Mouse (Mus musculus): Measurements from ENCODE around the gene Dnaaf3. TPM values are rescaled to one million over a fixed set of nuclear protein-coding genes. Genes with fewer than 3 reads are reported as not detected.

Dnaaf3 gene
- 4.6 TPM for polyA plus RNA-seq (2014; fragmentation: Illumina TruSeq; extraction: RNeasy Lipid Tissue Mini Kit (QIAGEN cat#74804); ENCODE audit: low read depth, low replicate concordance)

DNA sequence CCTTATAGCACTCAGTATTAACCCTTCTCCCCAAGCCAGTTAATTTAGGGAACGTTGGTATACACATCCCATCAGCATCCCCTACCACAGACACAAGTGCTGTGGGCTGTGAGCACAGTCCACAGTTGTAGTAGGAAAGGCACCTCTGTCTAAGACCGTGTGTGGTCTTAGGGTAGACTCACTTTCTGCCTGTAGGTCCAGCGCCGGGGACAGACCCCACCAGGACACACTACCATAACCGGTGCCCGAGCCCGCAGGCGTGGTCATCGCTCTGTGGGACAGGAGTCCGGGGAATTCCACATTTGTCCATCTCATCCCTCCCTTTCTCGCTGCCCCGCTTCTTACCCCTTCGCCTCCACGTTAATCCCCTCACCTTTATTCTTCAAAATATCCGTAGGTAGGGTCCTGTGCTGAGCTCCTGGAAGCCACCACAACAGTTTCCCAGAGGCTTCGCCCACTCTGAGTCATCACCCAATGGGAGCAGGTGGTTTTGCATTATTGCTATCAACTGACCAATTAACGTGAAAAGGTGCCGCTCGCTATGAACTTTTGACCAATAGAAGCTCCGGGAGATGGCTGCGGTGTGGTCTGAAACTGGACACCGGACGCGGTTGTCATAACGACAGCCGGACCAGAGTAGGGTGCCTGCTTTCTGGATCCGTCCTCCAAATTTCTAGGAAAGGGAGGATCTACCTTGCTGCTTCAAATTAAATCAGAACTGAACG lies at the start of gene Dnaaf3:
Dnaaf3 (minus strand) TSS at position 449 of the 725 bp plus-strand sequence.

DNA sequence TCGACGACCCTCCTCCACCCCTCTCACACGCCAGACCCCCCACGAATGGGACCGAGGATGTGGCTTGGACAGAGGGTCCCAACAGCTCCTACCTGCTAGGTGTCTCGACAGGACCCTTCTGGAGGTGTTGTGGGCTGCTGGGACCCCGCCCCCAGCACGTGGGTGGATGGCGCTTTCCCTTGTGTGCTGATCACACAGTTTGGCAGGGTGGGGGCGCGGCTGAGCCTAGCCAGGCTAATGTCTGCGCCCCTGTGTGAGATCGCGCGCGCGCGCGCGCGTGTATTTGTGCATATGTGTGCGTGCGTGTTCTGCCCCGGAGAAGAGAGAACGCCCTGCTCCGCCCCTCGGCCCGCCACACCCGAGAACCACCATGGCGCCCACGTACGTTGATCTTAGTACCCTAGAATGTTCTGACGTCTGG lies 15.0 kb upstream of the Dnaaf3 start, which contains the start of gene Syt5:
Syt5 (minus strand) TSS at position 321 of the 421 bp plus-strand sequence.

DNA sequence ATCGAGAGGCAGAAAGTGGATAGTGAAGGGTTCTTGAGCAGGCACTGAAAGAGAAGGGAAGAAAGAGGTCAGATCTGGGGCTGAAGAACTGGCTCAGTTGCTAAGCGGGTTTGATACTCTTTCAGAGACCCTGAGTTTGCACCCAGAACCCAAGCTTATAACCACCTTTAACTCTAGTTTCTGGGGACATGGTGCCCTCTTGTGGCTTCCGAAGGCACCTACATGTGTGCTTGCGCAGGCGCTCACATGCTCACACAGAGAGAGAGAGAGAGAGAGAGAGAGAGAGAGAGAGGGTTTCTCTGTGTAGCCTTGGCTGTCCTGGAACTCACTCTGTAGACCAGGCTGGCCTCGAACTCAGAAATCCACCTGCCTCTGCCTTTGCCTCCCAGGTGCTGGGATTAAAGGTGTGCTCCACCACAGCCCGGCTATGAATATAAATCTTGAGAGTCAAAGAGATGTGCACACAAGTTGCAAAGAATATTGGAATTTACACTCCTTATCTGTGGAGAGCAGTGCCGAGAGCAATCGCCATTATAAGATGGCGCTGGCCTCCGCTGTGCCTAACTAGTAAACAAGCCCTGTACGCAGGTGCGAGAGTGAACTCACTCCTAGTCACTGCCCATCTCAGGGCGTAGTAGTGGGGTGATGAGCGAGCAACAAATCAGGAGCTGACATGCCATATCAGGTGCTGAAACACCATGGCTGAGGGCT lies 7.9 kb downstream of the Dnaaf3 start, which contains the start of gene Tnni3:
Tnni3 (minus strand) TSS at position 18 of the 711 bp plus-strand sequence.

DNA sequence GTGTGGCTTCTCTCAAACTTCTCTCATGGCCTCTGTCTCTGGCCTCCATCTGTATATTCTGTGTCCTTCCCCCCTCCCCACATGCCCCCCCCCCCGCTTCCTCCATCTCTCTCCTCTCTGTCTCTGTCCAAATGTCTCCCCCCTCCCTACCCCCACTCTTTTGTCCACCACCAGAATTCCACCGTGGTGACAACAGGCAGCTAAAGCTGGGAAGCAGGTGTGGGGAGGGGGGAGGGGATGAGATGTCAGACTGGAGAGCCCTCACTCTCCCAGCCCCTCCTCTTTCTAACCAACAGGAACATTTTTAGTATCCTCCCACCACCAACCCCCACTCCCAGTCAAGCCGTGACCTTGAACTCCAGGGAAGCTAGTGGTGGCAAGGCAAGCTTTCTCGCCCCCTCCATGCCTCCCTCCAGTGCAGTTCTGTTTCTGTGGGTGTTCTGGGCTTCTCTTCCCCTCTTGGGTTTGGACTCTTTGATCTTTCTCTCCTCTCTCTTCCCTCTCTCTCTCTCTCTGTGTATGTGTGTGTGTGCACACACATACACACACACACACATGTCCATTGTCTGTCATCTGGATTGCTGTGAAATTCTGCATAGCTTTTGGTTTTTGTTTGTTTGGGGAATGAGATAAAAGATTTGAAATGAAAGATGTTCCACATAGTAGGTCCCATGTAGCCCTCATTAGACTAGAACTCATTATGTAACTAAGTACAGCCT lies 15.8 kb downstream of the Dnaaf3 start, which contains the start of gene Tnnt1:
Tnnt1 (minus strand) TSS at position 51 of the 719 bp plus-strand sequence.

DNA sequence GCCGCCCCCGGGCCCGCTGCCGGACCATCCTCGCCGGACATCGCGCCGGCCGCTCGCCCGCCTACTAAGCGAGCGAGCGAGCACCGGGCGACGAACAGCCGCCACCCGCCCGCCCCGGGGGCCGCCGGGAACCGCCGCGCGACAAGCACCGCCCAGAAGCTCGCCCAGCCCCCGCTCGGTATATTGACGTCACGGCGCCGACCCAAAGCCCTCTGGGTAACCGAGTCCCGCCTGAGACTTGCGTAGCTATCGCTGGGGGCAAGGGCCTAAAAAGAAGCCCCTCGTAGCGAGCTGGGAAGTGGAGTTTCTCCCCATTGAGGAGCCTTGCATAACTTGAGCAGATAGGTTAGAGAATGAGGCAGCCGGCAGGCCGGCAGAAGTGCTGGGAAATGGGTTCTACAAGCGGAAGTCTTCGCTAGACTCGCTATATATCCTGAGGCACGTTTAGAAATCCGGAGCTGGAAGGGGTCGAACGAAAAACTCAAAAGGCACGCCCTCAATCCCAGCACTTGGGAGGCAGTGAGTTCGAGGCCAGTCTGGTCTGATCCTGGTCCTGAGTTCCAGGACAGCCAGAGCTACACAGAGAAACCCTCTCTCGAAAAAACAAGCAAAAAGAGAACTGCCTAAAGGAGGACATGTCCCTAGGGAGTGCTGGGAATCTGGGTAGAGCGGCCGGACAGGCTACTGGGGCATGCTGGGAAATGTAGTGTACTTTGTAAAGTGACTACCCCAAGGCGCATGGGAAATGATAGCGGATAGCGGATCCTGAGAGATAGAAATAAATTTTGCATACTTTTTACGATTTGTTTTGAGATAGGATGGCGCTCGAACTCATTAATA lies 30.5 kb downstream of the Dnaaf3 start, which contains the start of gene Ppp1r12c:
Ppp1r12c (minus strand) TSS at position 123 of the 840 bp plus-strand sequence.

Other genes starting within 250 kb of the Dnaaf3 start
- 1.3 TPM for gene Ncr1, start 194.7 kb downstream of the Dnaaf3 start, polyA plus RNA-seq (2014; fragmentation: Illumina TruSeq; extraction: RNeasy Lipid Tissue Mini Kit (QIAGEN cat#74804); ENCODE audit: low read depth, low replicate concordance)
- not detected for gene Gp6, start 134.7 kb downstream of the Dnaaf3 start, polyA plus RNA-seq (2014; fragmentation: Illumina TruSeq; extraction: RNeasy Lipid Tissue Mini Kit (QIAGEN cat#74804); ENCODE audit: low read depth, low replicate concordance)
- gene Rdh13, start 86.8 kb downstream of the Dnaaf3 start, polyA plus RNA-seq (2014; fragmentation: Illumina TruSeq; extraction: RNeasy Lipid Tissue Mini Kit (QIAGEN cat#74804); ENCODE audit: low read depth, low replicate concordance), result 11.0 TPM
- gene Eps8l1, start 71.8 kb downstream of the Dnaaf3 start, polyA plus RNA-seq (2014; fragmentation: Illumina TruSeq; extraction: RNeasy Lipid Tissue Mini Kit (QIAGEN cat#74804); ENCODE audit: low read depth, low replicate concordance), result 11.0 TPM
- 100 TPM for gene Ppp1r12c, start 30.8 kb downstream of the Dnaaf3 start, polyA plus RNA-seq (2014; fragmentation: Illumina TruSeq; extraction: RNeasy Lipid Tissue Mini Kit (QIAGEN cat#74804); ENCODE audit: low read depth, low replicate concordance)
- 19.6 TPM for gene Tnnt1, start 16.1 kb downstream of the Dnaaf3 start, polyA plus RNA-seq (2014; fragmentation: Illumina TruSeq; extraction: RNeasy Lipid Tissue Mini Kit (QIAGEN cat#74804); ENCODE audit: low read depth, low replicate concordance)
- 4.8 TPM for gene Tnni3, start 8.2 kb downstream of the Dnaaf3 start, polyA plus RNA-seq (2014; fragmentation: Illumina TruSeq; extraction: RNeasy Lipid Tissue Mini Kit (QIAGEN cat#74804); ENCODE audit: low read depth, low replicate concordance)
- 0.65 TPM for gene Syt5, start 15.1 kb upstream of the Dnaaf3 start, polyA plus RNA-seq (2014; fragmentation: Illumina TruSeq; extraction: RNeasy Lipid Tissue Mini Kit (QIAGEN cat#74804); ENCODE audit: low read depth, low replicate concordance)
- gene Ptprh, start 71.6 kb upstream of the Dnaaf3 start, polyA plus RNA-seq (2014; fragmentation: Illumina TruSeq; extraction: RNeasy Lipid Tissue Mini Kit (QIAGEN cat#74804); ENCODE audit: low read depth, low replicate concordance), result not detected
- 8.1 TPM for gene Tmem86b, start 99.0 kb upstream of the Dnaaf3 start, polyA plus RNA-seq (2014; fragmentation: Illumina TruSeq; extraction: RNeasy Lipid Tissue Mini Kit (QIAGEN cat#74804); ENCODE audit: low read depth, low replicate concordance)
- 72.5 TPM for gene Ppp6r1, start 126.6 kb upstream of the Dnaaf3 start, polyA plus RNA-seq (2014; fragmentation: Illumina TruSeq; extraction: RNeasy Lipid Tissue Mini Kit (QIAGEN cat#74804); ENCODE audit: low read depth, low replicate concordance)
- gene Hspbp1, start 152.6 kb upstream of the Dnaaf3 start, polyA plus RNA-seq (2014; fragmentation: Illumina TruSeq; extraction: RNeasy Lipid Tissue Mini Kit (QIAGEN cat#74804); ENCODE audit: low read depth, low replicate concordance), result 25.7 TPM
- 3.5 TPM for gene Brsk1, start 158.2 kb upstream of the Dnaaf3 start, polyA plus RNA-seq (2014; fragmentation: Illumina TruSeq; extraction: RNeasy Lipid Tissue Mini Kit (QIAGEN cat#74804); ENCODE audit: low read depth, low replicate concordance)
- 0.60 TPM for gene Tmem150b, start 192.8 kb upstream of the Dnaaf3 start, polyA plus RNA-seq (2014; fragmentation: Illumina TruSeq; extraction: RNeasy Lipid Tissue Mini Kit (QIAGEN cat#74804); ENCODE audit: low read depth, low replicate concordance)
- gene Kmt5c, start 207.7 kb upstream of the Dnaaf3 start, polyA plus RNA-seq (2014; fragmentation: Illumina TruSeq; extraction: RNeasy Lipid Tissue Mini Kit (QIAGEN cat#74804); ENCODE audit: low read depth, low replicate concordance), result 49.2 TPM
- gene Cox6b2, start 220.6 kb upstream of the Dnaaf3 start, polyA plus RNA-seq (2014; fragmentation: Illumina TruSeq; extraction: RNeasy Lipid Tissue Mini Kit (QIAGEN cat#74804); ENCODE audit: low read depth, low replicate concordance), result 28.9 TPM
- 3.3 TPM for gene Fam71e2, start 238.8 kb upstream of the Dnaaf3 start, polyA plus RNA-seq (2014; fragmentation: Illumina TruSeq; extraction: RNeasy Lipid Tissue Mini Kit (QIAGEN cat#74804); ENCODE audit: low read depth, low replicate concordance)